Mouse (Mus musculus): ENCODE data around the gene Fbf1. TPM values are rescaled to one million over a fixed set of nuclear protein-coding genes. Genes with fewer than 3 reads are reported as not detected.
A peak's percentile ranks its signal among the peaks of the same experiment; 100 is the strongest.

Gene Fbf1
- polyA plus RNA-seq, 1 experiment, result 26.4 TPM

- Histone ChIP-seq H3K4me3 (ENCODE audit: insufficient read depth, low read length) (peak overlapping the region; percentile 90), H3K4me1 (ENCODE audit: control insufficient read depth, insufficient read depth, low read length) (peaks cover 23% of the 10 kb centered on the region)
- no peak for TF ChIP-seq POLR2A (IDR thresholded peaks at IDR 0.05; ENCODE audit: borderline replicate concordance, low read depth, low read length)
- peak; percentile 28; the same call in 1 of the 2 replicates for TF ChIP-seq CTCF (IDR thresholded peaks at IDR 0.05; ENCODE audit: low read depth, low read length)
Measured at GRCm38 (mm10) chr11:116111067-116111466, 56.9 kb downstream of the Fbf1 start.

GRCm38 (mm10) chr11:116110540-116110939 is 57.4 kb downstream of the Fbf1 start:
- Histone ChIP-seq H3K4me3 (ENCODE audit: insufficient read depth, low read length) (peak overlapping the region; percentile 90), H3K4me1 (ENCODE audit: control insufficient read depth, insufficient read depth, low read length) (peaks cover 23% of the 10 kb centered on the region), H3K27ac (ENCODE audit: insufficient read depth, low read depth, low read length) (peak overlapping the region; percentile 99)
- TF ChIP-seq POLR2A (IDR thresholded peaks at IDR 0.05; ENCODE audit: borderline replicate concordance, low read depth, low read length) (no peak), CTCF (IDR thresholded peaks at IDR 0.05; ENCODE audit: low read depth, low read length) (no peak)

More at GRCm38 (mm10) chr11:116111067-116111466, 56.9 kb downstream of the Fbf1 start:
- peak overlapping the region; percentile 99 for H3K27ac ChIP-seq (ENCODE audit: insufficient read depth, low read depth, low read length)

GRCm38 (mm10) chr11:116110131-116110530 is 57.8 kb downstream of the Fbf1 start:
- H3K4me1 ChIP-seq (ENCODE audit: control insufficient read depth, insufficient read depth, low read length), result peaks cover 23% of the 10 kb centered on the region
- TF ChIP-seq POLR2A (IDR thresholded peaks at IDR 0.05; ENCODE audit: borderline replicate concordance, low read depth, low read length), result no peak
- TF ChIP-seq CTCF (IDR thresholded peaks at IDR 0.05; ENCODE audit: low read depth, low read length), result no peak
- peak overlapping the region; percentile 99 for H3K27ac ChIP-seq (ENCODE audit: insufficient read depth, low read depth, low read length)
- peak overlapping the region; percentile 90 for H3K4me3 ChIP-seq (ENCODE audit: insufficient read depth, low read length)

GRCm38 (mm10) chr11:116109441-116110081 is 58.4 kb downstream of the Fbf1 start:
- Histone ChIP-seq H3K4me3 (ENCODE audit: insufficient read depth, low read length) (peak overlapping the region; percentile 90), H3K27ac (ENCODE audit: insufficient read depth, low read depth, low read length) (peak overlapping the region; percentile 99)
- no peak for TF ChIP-seq POLR2A (IDR thresholded peaks at IDR 0.05; ENCODE audit: borderline replicate concordance, low read depth, low read length)
- TF ChIP-seq CTCF (IDR thresholded peaks at IDR 0.05; ENCODE audit: low read depth, low read length), result no peak

GRCm38 (mm10) chr11:116108464-116109137 is 59.4 kb downstream of the Fbf1 start:
- TF ChIP-seq POLR2A (IDR thresholded peaks at IDR 0.05; ENCODE audit: borderline replicate concordance, low read depth, low read length), result no peak
- TF ChIP-seq CTCF (IDR thresholded peaks at IDR 0.05; ENCODE audit: low read depth, low read length), result no peak
- Histone ChIP-seq H3K4me1 (ENCODE audit: control insufficient read depth, insufficient read depth, low read length) (peaks cover 28% of the 10 kb centered on the region), H3K27ac (ENCODE audit: insufficient read depth, low read depth, low read length) (no peak overlapping the region)

More at GRCm38 (mm10) chr11:116109441-116110081, 58.4 kb downstream of the Fbf1 start:
- H3K4me1 ChIP-seq (ENCODE audit: control insufficient read depth, insufficient read depth, low read length), result peaks cover 24% of the 10 kb centered on the region

GRCm38 (mm10) chr11:116107777-116108285 is 60.1 kb downstream of the Fbf1 start:
- H3K4me3 ChIP-seq (ENCODE audit: insufficient read depth, low read length), result no peak overlapping the region
- H3K4me1 ChIP-seq (ENCODE audit: control insufficient read depth, insufficient read depth, low read length), result peaks cover 28% of the 10 kb centered on the region
- H3K27ac ChIP-seq (ENCODE audit: insufficient read depth, low read depth, low read length), result no peak overlapping the region
- no peak for TF ChIP-seq CTCF (IDR thresholded peaks at IDR 0.05; ENCODE audit: low read depth, low read length)
- no peak for TF ChIP-seq POLR2A (IDR thresholded peaks at IDR 0.05; ENCODE audit: borderline replicate concordance, low read depth, low read length)

More at GRCm38 (mm10) chr11:116108464-116109137, 59.4 kb downstream of the Fbf1 start:
- H3K4me3 ChIP-seq (ENCODE audit: insufficient read depth, low read length), result peak overlapping the region; percentile 90

- TF ChIP-seq CTCF (IDR thresholded peaks at IDR 0.05; ENCODE audit: low read depth, low read length) (no peak), POLR2A (IDR thresholded peaks at IDR 0.05; ENCODE audit: borderline replicate concordance, low read depth, low read length) (no peak)
- Histone ChIP-seq H3K4me3 (ENCODE audit: insufficient read depth, low read length) (no peak overlapping the region), H3K4me1 (ENCODE audit: control insufficient read depth, insufficient read depth, low read length) (peaks cover 27% of the 10 kb centered on the region), H3K27ac (ENCODE audit: insufficient read depth, low read depth, low read length) (no peak overlapping the region)
Measured at GRCm38 (mm10) chr11:116106963-116107776, 60.8 kb downstream of the Fbf1 start.

GRCm38 (mm10) chr11:116106154-116106962 is 61.6 kb downstream of the Fbf1 start:
- H3K4me3 ChIP-seq (ENCODE audit: insufficient read depth, low read length), result no peak overlapping the region
- no peak overlapping the region for H3K27ac ChIP-seq (ENCODE audit: insufficient read depth, low read depth, low read length)
- peaks cover 19% of the 10 kb centered on the region for H3K4me1 ChIP-seq (ENCODE audit: control insufficient read depth, insufficient read depth, low read length)
- no peak for TF ChIP-seq CTCF (IDR thresholded peaks at IDR 0.05; ENCODE audit: low read depth, low read length)
- TF ChIP-seq POLR2A (IDR thresholded peaks at IDR 0.05; ENCODE audit: borderline replicate concordance, low read depth, low read length), result no peak

- Histone ChIP-seq H3K27ac (ENCODE audit: insufficient read depth, low read depth, low read length) (no peak overlapping the region), H3K4me1 (ENCODE audit: control insufficient read depth, insufficient read depth, low read length) (peaks cover 20% of the 10 kb centered on the region), H3K4me3 (ENCODE audit: insufficient read depth, low read length) (no peak overlapping the region)
- TF ChIP-seq POLR2A (IDR thresholded peaks at IDR 0.05; ENCODE audit: borderline replicate concordance, low read depth, low read length) (no peak), CTCF (IDR thresholded peaks at IDR 0.05; ENCODE audit: low read depth, low read length) (no peak)
Measured at GRCm38 (mm10) chr11:116105065-116105464, 62.9 kb downstream of the Fbf1 start.

Data from bone marrow macrophage, adult 2 months (primary cell).